Mouse (Mus musculus): ENCODE data around the gene Degs2. TPM values are rescaled to one million over a fixed set of nuclear protein-coding genes. Genes with fewer than 3 reads are reported as not detected.

Gene Degs2
- total and polyA plus RNA-seq, 3 experiments: 0.50 to 1.00 (median 0.55) TPM

DNA sequence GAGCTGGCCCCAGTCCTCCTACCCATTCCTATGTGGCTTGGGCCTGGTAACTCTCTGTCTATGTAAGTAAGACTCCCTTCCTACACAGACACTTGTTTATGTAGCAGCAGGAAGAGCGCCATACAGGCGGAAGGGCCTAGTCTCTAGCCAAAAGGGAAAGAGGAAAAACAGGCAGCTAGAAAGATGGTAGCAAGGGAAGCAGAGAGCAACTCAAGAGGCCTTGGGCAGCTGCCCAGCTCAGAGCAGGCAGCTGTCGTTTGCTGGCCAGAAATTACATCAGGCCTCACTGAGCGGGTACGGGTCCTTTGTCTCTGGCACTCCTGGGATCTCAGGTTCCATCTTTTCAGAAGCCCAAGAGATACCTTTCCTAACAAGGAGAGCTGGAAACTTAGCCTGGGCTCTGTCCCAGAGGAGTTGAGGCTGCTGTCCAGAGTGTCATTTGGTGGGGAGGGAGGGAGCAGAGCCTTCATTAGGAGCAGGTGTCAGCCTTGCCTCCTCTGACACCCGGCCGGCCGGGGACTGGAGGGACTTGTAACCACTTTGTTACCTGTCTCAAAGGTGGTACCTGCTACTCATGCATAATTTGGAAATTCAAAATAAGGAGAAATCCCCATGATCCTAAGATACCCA, 33.4 kb downstream of the Degs2 start:
- Histone ChIP-seq H3K4me1 (ENCODE audit: control insufficient read depth, insufficient read depth, low read length) (peaks cover 8% of the 10 kb centered on the region), H3K27me3 (ENCODE audit: control insufficient read depth, insufficient read depth, low read length) (no peaks in the 10 kb centered on the region), H3K27ac (peak overlapping the region; percentile 24), H3K4me3 (no peak overlapping the region), H3K9ac (ENCODE audit: low read depth, low read length) (no peak overlapping the region), H3K79me2 (replicated peaks; ENCODE audit: control insufficient read depth, insufficient read depth, low read length) (no peaks in the 10 kb centered on the region), H3K36me3 (ENCODE audit: control insufficient read depth, insufficient read depth, low read length) (no peaks in the 10 kb centered on the region)
- WGBS: 33% methylated on average over 8 of the region's 8 CpGs
- intact Hi-C loops (cut with DNase I): no loop called here
- TF ChIP-seq EP300 (IDR thresholded peaks at IDR 0.05; ENCODE audit: insufficient read depth, low read depth, low read length) (no peak), POLR2A (IDR thresholded peaks at IDR 0.05; ENCODE audit: insufficient read depth, low read depth, low read length) (no peak), CTCF (IDR thresholded peaks at IDR 0.05) (no peak)
- DNase-seq: no peak

- intact Hi-C loops (cut with DNase I): loop anchor here (2.0 kb wide), 2 partner anchors 45 to 103 kb away; partner anchors contain the start of gene Evl
- DNase-seq: peak; percentile 59 to 65
- Histone ChIP-seq H3K36me3 (ENCODE audit: control insufficient read depth, insufficient read depth, low read length) (no peaks in the 10 kb centered on the region; the same call in 1 of the 2 replicates), H3K27ac (peak overlapping the region; percentile 67), H3K79me2 (replicated peaks; ENCODE audit: control insufficient read depth, insufficient read depth, low read length) (no peaks in the 10 kb centered on the region; the same call in 1 of the 2 replicates), H3K4me1 (ENCODE audit: control insufficient read depth, insufficient read depth, low read length) (peaks cover 16% of the 10 kb centered on the region), H3K27me3 (ENCODE audit: control insufficient read depth, insufficient read depth, low read length) (no peaks in the 10 kb centered on the region), H3K9ac (ENCODE audit: low read depth, low read length) (no peak overlapping the region), H3K4me3 (no peak overlapping the region)
- TF ChIP-seq POLR2A (IDR thresholded peaks at IDR 0.05; ENCODE audit: insufficient read depth, low read depth, low read length) (no peak), EP300 (IDR thresholded peaks at IDR 0.05; ENCODE audit: insufficient read depth, low read depth, low read length) (no peak), CTCF (IDR thresholded peaks at IDR 0.05) (peak; percentile 84)
- 83% methylated on average over 1 of the region's 1 CpGs for WGBS
Observed at GRCm38 (mm10) chr12:108657350-108657749, 44.8 kb downstream of the Degs2 start.

DNA sequence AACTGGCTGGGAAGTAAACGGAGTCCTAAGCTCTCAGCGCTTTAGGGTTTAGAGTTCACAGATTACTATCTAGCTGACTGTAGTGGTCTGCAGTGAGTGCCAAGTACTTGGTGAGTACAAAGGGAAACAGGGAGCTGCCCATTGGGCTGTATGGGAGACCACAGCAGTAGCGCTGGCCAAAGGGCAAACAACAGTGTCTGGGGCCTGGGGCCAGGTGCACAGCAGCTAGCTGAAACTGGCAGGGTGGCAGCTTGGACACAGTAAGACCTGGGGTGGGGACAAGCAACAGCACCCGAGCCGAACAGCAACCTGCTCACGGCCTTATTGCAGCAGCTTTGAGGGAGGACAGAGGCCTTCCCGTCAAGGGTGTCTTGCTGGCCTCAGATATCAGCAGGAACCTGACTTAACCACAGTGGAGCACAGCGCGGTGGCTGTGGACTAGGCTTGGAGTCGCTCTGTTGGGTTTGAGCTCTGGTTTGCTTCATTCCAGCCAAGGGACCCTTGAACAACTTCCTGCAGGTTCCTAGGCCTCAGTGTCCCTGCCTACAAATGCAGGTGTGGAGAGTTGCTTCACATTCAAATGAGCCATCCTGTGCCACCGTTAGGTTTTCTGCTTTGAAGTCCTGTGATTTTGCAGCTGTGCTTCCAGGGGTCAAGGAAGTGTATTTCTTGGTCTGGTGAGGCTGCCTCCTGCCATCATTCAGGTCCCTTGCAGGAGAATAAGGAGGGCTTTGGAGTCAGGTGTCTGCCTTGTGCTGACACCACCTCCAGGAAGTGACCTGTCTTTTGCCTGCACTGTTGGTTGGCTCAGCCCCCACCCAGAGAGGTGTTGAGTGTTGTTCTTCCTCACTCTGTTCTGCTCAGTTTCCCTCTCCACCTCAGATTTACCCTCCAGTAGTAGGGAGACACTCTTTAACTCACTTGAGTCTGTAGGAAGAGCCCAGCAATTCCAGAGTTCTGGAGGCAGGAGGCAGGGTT, 48.5 kb downstream of the Degs2 start:
- no peaks in the 10 kb centered on the region; the same call in 1 of the 2 replicates for H3K36me3 ChIP-seq (ENCODE audit: control insufficient read depth, insufficient read depth, low read length)
- H3K4me1 ChIP-seq (ENCODE audit: control insufficient read depth, insufficient read depth, low read length): peaks cover 18% of the 10 kb centered on the region
- no peak for DNase-seq
- TF ChIP-seq CTCF (IDR thresholded peaks at IDR 0.05) (no peak), EP300 (IDR thresholded peaks at IDR 0.05; ENCODE audit: insufficient read depth, low read depth, low read length) (no peak), POLR2A (IDR thresholded peaks at IDR 0.05; ENCODE audit: insufficient read depth, low read depth, low read length) (no peak)
- 80% methylated on average over 11 of the region's 11 CpGs for WGBS
- H3K27ac ChIP-seq: no peak overlapping the region
- no peaks in the 10 kb centered on the region for H3K27me3 ChIP-seq (ENCODE audit: control insufficient read depth, insufficient read depth, low read length)
- H3K9ac ChIP-seq (ENCODE audit: low read depth, low read length): no peak overlapping the region
- H3K4me3 ChIP-seq: no peak overlapping the region
- no peaks in the 10 kb centered on the region for H3K79me2 ChIP-seq (replicated peaks; ENCODE audit: control insufficient read depth, insufficient read depth, low read length)
- intact Hi-C loops (cut with DNase I): no loop called here

DNA sequence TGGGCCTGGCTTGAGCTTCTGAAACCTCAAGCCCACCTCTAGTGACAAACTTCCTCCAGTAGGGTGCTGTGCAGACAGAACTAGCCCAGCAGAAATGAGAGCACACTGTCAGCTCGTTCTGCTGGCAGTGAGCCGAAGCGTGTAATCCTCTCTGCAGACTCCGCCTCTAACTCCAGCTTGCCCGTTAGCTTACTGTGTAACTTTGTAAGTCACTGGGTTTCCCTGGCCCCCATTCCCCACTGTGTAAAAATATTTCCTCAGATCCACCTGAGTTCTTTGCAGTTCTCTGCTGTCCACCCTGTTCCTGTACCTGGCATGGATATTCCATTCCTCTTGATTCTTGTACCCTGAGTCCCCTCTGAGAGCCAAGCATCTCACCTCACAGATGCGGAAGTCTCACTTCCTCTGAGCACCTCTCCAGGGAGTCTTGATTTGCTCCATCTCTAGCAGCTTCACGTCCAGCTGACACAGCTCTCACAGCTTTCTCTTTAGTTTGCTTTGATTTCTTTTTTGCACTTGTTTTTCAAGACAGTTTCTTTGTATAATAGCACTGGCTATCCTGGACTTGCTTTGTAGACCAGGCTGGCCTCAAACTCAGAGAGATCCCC, 51.0 kb downstream of the Degs2 start:
- intact Hi-C loops (cut with DNase I): no loop called here
- Histone ChIP-seq H3K27ac (no peak overlapping the region; the same call in 1 of the 2 replicates), H3K36me3 (ENCODE audit: control insufficient read depth, insufficient read depth, low read length) (no peaks in the 10 kb centered on the region), H3K79me2 (replicated peaks; ENCODE audit: control insufficient read depth, insufficient read depth, low read length) (no peaks in the 10 kb centered on the region), H3K27me3 (ENCODE audit: control insufficient read depth, insufficient read depth, low read length) (no peaks in the 10 kb centered on the region), H3K4me1 (ENCODE audit: control insufficient read depth, insufficient read depth, low read length) (peaks cover 4% of the 10 kb centered on the region), H3K4me3 (no peak overlapping the region), H3K9ac (ENCODE audit: low read depth, low read length) (no peak overlapping the region)
- peak; percentile 61 to 64 for DNase-seq
- WGBS: 23% methylated on average over 7 of the region's 7 CpGs
- TF ChIP-seq EP300 (IDR thresholded peaks at IDR 0.05; ENCODE audit: insufficient read depth, low read depth, low read length) (no peak), POLR2A (IDR thresholded peaks at IDR 0.05; ENCODE audit: insufficient read depth, low read depth, low read length) (no peak), CTCF (IDR thresholded peaks at IDR 0.05) (no peak)

- intact Hi-C loops (cut with DNase I): no loop called here
- no peaks in the 10 kb centered on the region for H3K27me3 ChIP-seq (ENCODE audit: control insufficient read depth, insufficient read depth, low read length)
- no peak overlapping the region for H3K27ac ChIP-seq
- TF ChIP-seq EP300 (IDR thresholded peaks at IDR 0.05; ENCODE audit: insufficient read depth, low read depth, low read length) (no peak), CTCF (IDR thresholded peaks at IDR 0.05) (no peak), POLR2A (IDR thresholded peaks at IDR 0.05; ENCODE audit: insufficient read depth, low read depth, low read length) (no peak)
- no peak for DNase-seq
- no peak overlapping the region for H3K9ac ChIP-seq (ENCODE audit: low read depth, low read length)
- H3K4me1 ChIP-seq (ENCODE audit: control insufficient read depth, insufficient read depth, low read length): peaks cover 3% of the 10 kb centered on the region
- H3K79me2 ChIP-seq (replicated peaks; ENCODE audit: control insufficient read depth, insufficient read depth, low read length): no peaks in the 10 kb centered on the region
- H3K36me3 ChIP-seq (ENCODE audit: control insufficient read depth, insufficient read depth, low read length): no peaks in the 10 kb centered on the region
- no peak overlapping the region for H3K4me3 ChIP-seq
Observed at GRCm38 (mm10) chr12:108647784-108648183, 54.3 kb downstream of the Degs2 start.
